Mouse (Mus musculus) small intestine, adult 2 months (tissue): ENCODE results near the gene Sytl1. TPM values are rescaled to one million over a fixed set of nuclear protein-coding genes. Genes with fewer than 3 reads are reported as not detected.

ENCODE experiments used
- H3K27ac ChIP-seq: fragments of 200-500 bp; 2 replicates; pipeline ENCODE4 v1.5.1; 2012; ENCODE audit warnings: low read depth, low read length, control low read depth, inconsistent platforms; ENCODE audit not compliant: insufficient read depth
- H3K27me3 ChIP-seq: fragments of 200-500 bp; 2 replicates; pipeline ENCODE4 v1.6.1; 2012; ENCODE audit warnings: mild to moderate bottlenecking, moderate library complexity, low read length, inconsistent platforms; ENCODE audit not compliant: control insufficient read depth, insufficient read depth
- H3K36me3 ChIP-seq: fragments of 200-500 bp; 2 replicates; pipeline ENCODE4 v1.6.1; 2012; ENCODE audit warnings: mild to moderate bottlenecking, low read length, control low read depth, inconsistent platforms; ENCODE audit not compliant: control insufficient read depth, insufficient read depth
- H3K4me1 ChIP-seq: fragments of 200-500 bp; 2 replicates; pipeline ENCODE4 v1.6.1; 2012; ENCODE audit warnings: low read length, inconsistent platforms, mixed read lengths; ENCODE audit not compliant: control insufficient read depth, insufficient read depth, insufficient read length
- H3K4me3 ChIP-seq: fragments of 200-500 bp; 2 replicates; pipeline ENCODE4 v1.5.1; 2012; ENCODE audit warnings: low read depth, mild to moderate bottlenecking, control low read depth, inconsistent platforms, low read length, moderate library complexity
- CTCF ChIP-seq: fragments of 200-500 bp; IDR thresholded peaks from 2 replicates; pipeline ENCODE4 v1.5.1; 2012; ENCODE audit warnings: low read depth, mild to moderate bottlenecking, control low read depth, inconsistent platforms, low read length, moderate library complexity, mixed read lengths; ENCODE audit not compliant: insufficient replicate concordance, insufficient read length; ENCODE audit errors: extremely low read depth
- POLR2A ChIP-seq: fragments of 200-500 bp; IDR thresholded peaks from 2 replicates; pipeline ENCODE4 v1.6.1; 2012; ENCODE audit warnings: low read depth, mild to moderate bottlenecking, control low read depth, inconsistent platforms, low read length, moderate library complexity
- WGBS: fragments of 180-500 bp; shearing (Covaris S2); methylation state at CpG from one replicate; pipeline ENCODE4 v1.1.7; 2018; 5-methylcytosine and 5-hydroxymethylcytosine counted together
- polyA plus RNA-seq: library from polyadenylated mRNA; depleted of rRNA; stranded (reverse); fragments of >200 nt; gene quantifications from 2 replicates; pipeline ENCODE4 v1.2.3, GENCODE M21; 2012

The Sytl1 gene
- polyA plus RNA-seq, 1 experiment, result 10.9 TPM

- Histone ChIP-seq H3K36me3 (peaks cover 51% of the 10 kb centered on the region), H3K27ac (no peak overlapping the region), H3K27me3 (no peaks in the 10 kb centered on the region), H3K4me3 (no peak overlapping the region), H3K4me1 (0 out of 2 replicates have a peak, but pooled peaks cover 3% of the 10 kb centered on the region)
- 94% methylated on average over 12 of the region's 12 CpGs for WGBS
- TF ChIP-seq POLR2A, result no peak
- TF ChIP-seq CTCF, result no peak
Observed at GRCm38 (mm10) chr4:133266248-133266880, 3.5 kb upstream of the Sytl1 start.

DNA sequence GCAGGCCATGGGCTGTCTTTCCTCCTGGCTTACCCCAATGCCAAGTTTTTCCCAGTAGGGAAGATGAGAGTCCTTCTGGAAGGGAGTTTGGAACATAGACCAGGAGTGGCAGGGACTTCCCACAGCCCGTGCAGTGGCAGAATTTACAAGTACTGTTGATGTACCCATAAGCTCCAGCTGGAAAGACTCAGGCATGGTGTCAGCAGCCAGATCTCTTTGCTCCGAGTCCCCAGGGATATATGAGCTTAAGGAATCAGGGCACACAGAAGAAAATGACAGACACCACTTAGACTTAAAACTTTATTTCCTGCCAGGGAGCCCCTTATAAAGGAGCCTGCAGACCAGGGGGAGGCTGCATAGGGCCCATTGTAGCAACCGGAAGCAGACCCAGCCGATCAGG is 2.8 kb upstream of the Sytl1 start:
- H3K4me3 ChIP-seq, result no peak overlapping the region
- TF ChIP-seq CTCF (no peak), POLR2A (no peak)
- 0 out of 2 replicates have a peak, but pooled peaks cover 3% of the 10 kb centered on the region for H3K4me1 ChIP-seq
- H3K27ac ChIP-seq, result no peak overlapping the region
- no peaks in the 10 kb centered on the region for H3K27me3 ChIP-seq
- H3K36me3 ChIP-seq, result peaks cover 49% of the 10 kb centered on the region
- WGBS, result 94% methylated on average over 4 of the region's 4 CpGs

- peaks cover 47% of the 10 kb centered on the region for H3K36me3 ChIP-seq
- no peak for TF ChIP-seq POLR2A
- TF ChIP-seq CTCF, result no peak
- WGBS, result 88% methylated on average over 3 of the region's 3 CpGs
- no peak overlapping the region for H3K4me3 ChIP-seq
- no peak overlapping the region for H3K27ac ChIP-seq
- 0 out of 2 replicates have a peak, but pooled peaks cover 3% of the 10 kb centered on the region for H3K4me1 ChIP-seq
- H3K27me3 ChIP-seq, result no peaks in the 10 kb centered on the region
Observed at GRCm38 (mm10) chr4:133265297-133265696, 2.4 kb upstream of the Sytl1 start.

DNA sequence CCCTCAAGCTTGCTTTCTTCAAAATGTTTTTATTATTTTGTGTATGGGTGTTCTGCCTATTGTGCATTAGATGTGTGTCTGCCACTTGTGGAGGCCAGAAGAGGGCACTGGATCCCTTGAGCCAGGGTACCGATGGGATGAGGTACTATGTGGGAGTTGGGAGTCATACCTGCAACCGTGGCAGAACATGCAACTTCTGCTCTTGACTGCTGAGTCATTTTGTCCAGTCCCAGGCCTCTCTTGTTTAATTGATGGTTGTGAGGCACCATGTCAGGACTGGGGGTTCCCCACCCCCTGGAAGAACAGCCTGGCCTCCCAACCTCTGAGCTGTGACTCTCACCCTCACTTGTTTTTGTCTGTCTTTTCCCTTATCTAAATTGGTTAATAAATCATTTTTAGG is 1.6 kb upstream of the Sytl1 start:
- WGBS, result 77% methylated on average over 2 of the region's 2 CpGs
- no peak for TF ChIP-seq CTCF
- no peak for TF ChIP-seq POLR2A

DNA sequence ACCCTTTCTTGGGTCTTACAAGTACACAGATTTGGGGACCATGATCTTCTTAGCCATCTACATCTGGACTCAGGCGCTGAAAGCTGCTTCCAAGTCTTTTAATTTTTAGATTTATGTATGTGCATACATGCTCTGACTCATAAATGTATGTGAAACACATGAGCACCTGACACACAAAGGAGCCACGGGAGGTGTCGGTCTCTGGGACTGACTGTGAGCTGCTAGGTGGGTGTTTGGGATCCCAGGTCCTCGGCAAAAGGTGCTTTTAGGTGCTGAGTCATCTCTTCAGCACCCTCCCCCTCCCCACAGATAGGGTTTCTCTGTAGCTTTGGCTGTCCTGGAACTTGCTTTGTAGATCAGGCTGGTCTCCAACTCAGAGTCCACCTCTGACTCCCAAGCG is 843 bp upstream of the Sytl1 start:
- 82% methylated on average over 5 of the region's 5 CpGs for WGBS
- Histone ChIP-seq H3K27ac (no peak overlapping the region), H3K4me1 (0 out of 2 replicates have a peak, but pooled peaks cover 3% of the 10 kb centered on the region), H3K36me3 (peaks cover 37% of the 10 kb centered on the region), H3K4me3 (no peak overlapping the region), H3K27me3 (no peaks in the 10 kb centered on the region)
- no peak for TF ChIP-seq POLR2A
- no peak for TF ChIP-seq CTCF

More for the DNA sequence above, 1.6 kb upstream of the Sytl1 start:
- Histone ChIP-seq H3K4me3 (no peak overlapping the region), H3K27me3 (no peaks in the 10 kb centered on the region), H3K4me1 (0 out of 2 replicates have a peak, but pooled peaks cover 3% of the 10 kb centered on the region), H3K27ac (no peak overlapping the region), H3K36me3 (peaks cover 44% of the 10 kb centered on the region)

DNA sequence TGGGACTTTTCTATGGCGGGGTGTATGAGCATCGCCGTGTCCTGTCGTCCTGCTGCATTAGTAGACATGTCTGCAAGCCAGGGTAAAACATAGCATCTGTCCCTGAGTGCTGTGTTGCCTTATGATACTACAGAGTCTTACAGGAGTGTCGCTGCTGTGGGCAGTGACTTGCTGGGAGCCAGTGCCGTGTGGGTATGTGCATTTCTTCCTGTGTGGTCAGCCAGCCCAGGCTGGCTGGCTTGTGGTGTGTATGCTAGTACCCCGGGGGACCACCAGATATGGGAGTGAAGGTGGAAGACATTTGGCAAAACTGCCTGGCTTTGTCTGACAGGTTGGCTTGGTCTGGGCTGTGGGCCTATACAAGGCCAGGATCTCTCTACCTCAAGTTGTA is 543 bp downstream of the Sytl1 start:
- 59% methylated on average over 7 of the region's 7 CpGs for WGBS
- H3K27ac ChIP-seq, result no peak overlapping the region
- peaks cover 23% of the 10 kb centered on the region for H3K36me3 ChIP-seq
- no peak for TF ChIP-seq CTCF
- TF ChIP-seq POLR2A, result no peak
- peak overlapping the region; percentile 51 for H3K4me3 ChIP-seq
- H3K4me1 ChIP-seq, result peaks cover 10% of the 10 kb centered on the region
- no peaks in the 10 kb centered on the region for H3K27me3 ChIP-seq

- Histone ChIP-seq H3K27ac (no peak overlapping the region), H3K36me3 (peaks cover 19% of the 10 kb centered on the region), H3K4me3 (peak overlapping the region; percentile 51; the same call in 1 of the 2 replicates), H3K27me3 (no peaks in the 10 kb centered on the region), H3K4me1 (peaks cover 15% of the 10 kb centered on the region)
- 66% methylated on average over 10 of the region's 10 CpGs for WGBS
- TF ChIP-seq CTCF (no peak), POLR2A (no peak)
Observed at GRCm38 (mm10) chr4:133261641-133262374, 1.1 kb downstream of the Sytl1 start.
